Mouse (Mus musculus): ENCODE measurements around the gene Lmf1. TPM values are rescaled to one million over a fixed set of nuclear protein-coding genes. Genes with fewer than 3 reads are reported as not detected.
A peak's percentile ranks its signal among the peaks of the same experiment; 100 is the strongest.

Gene Lmf1
- polyA plus RNA-seq, 1 experiment from 2014 or later: 34.9 TPM

DNA sequence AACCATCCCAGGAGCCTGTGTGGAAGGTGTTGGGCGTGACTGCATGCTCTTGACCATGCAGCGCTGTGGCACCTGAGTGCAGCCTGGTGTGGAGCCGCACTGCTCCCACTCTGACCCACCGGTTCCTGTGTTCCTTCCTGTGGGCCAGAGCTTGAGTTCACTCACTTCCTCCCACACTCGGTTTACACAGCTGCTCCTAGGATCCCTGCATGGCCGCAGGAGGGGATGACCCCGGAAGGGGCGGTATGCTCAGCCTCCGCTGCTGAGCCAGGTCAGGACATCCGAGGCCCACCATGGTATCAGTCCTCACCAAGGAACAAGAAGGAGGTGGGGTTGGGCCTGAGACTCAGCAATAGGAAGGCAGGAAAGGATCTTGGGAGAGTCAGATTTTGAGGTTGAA, 69.0 kb downstream of the Lmf1 start:
- no peak for ATAC-seq (replicated peaks; ENCODE audit: insufficient number of reproducible peaks, low FRiP score, low TSS enrichment)
- no peaks in the 10 kb centered on the region for H3K27me3 ChIP-seq (ENCODE audit: control insufficient read depth, insufficient read depth, low read length)
- no peaks in the 10 kb centered on the region for H3K9me3 ChIP-seq (replicated peaks; ENCODE audit: control insufficient read depth, low read length)
- no peak overlapping the region for H3K4me3 ChIP-seq (ENCODE audit: low read depth, low read length)
- H3K36me3 ChIP-seq (ENCODE audit: control insufficient read depth, insufficient read depth, low read length): peaks cover 17% of the 10 kb centered on the region
- H3K4me2 ChIP-seq: no peak overlapping the region
- H3K9ac ChIP-seq (ENCODE audit: low read depth, low read length): no peak overlapping the region
- WGBS (ENCODE audit: insufficient replicate concordance): 87% methylated on average over 10 of the region's 10 CpGs
- H3K4me1 ChIP-seq (ENCODE audit: control insufficient read depth, insufficient read depth, low read length): peaks cover 9% of the 10 kb centered on the region; the same call in 1 of the 2 replicates
- H3K27ac ChIP-seq (ENCODE audit: low read depth, low read length): peak overlapping the region; percentile 25; the same call in 1 of the 2 replicates

DNA sequence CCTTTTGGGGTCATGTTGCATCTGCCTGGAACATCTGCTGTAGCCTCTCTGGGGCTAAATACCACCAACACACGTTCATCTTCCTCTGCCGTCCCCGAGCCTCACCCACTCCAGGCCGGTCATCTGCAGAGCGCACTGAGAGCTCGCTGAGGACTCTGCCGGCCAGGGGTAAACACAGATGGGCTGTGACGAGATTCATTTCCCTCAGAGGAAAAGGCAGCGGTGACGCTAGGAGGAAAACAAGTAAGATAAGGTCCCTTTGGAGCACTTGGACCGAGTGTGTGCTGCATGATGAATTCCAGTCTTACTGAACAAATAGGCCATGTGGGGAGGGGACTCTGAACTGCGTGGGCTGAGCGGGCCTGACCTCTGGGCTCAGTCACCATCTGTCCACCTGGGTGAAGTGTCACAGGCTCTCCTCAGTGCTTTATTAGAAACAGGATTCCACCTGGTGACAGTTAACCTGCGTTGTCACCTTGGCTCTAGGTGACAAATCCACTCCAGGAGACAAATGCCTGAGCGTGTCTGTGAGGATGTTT, 69.9 kb downstream of the Lmf1 start:
- Histone ChIP-seq H3K4me3 (ENCODE audit: low read depth, low read length) (no peak overlapping the region), H3K9ac (ENCODE audit: low read depth, low read length) (no peak overlapping the region), H3K36me3 (ENCODE audit: control insufficient read depth, insufficient read depth, low read length) (peaks cover 17% of the 10 kb centered on the region), H3K9me3 (replicated peaks; ENCODE audit: control insufficient read depth, low read length) (no peaks in the 10 kb centered on the region), H3K4me2 (no peak overlapping the region), H3K27ac (ENCODE audit: low read depth, low read length) (no peak overlapping the region), H3K27me3 (ENCODE audit: control insufficient read depth, insufficient read depth, low read length) (no peaks in the 10 kb centered on the region), H3K4me1 (ENCODE audit: control insufficient read depth, insufficient read depth, low read length) (peaks cover 6% of the 10 kb centered on the region; the same call in 1 of the 2 replicates)
- ATAC-seq (replicated peaks; ENCODE audit: insufficient number of reproducible peaks, low FRiP score, low TSS enrichment): no peak
- 51% methylated on average over 15 of the region's 15 CpGs for WGBS (ENCODE audit: insufficient replicate concordance)

DNA sequence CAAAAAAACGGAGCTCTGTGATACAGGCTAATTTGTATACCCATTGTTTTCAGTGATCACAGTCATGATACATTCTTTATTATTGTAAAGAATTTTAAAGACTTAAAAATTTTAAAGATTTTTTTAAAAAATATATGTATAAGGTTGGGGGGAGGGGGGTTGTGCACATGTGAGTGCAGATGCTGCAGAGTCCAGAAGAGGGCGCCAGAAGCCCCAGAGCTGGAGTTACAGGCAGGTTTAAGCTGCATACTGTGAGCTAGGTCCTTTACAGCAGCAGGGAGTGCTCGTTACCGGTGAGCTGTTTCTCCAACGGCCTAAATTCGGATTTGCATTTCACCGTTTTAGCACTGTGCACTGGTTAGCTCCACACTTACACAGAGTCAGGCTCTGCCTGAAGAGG, 71.8 kb downstream of the Lmf1 start:
- Histone ChIP-seq H3K4me2 (no peak overlapping the region), H3K9me3 (replicated peaks; ENCODE audit: control insufficient read depth, low read length) (no peaks in the 10 kb centered on the region), H3K9ac (ENCODE audit: low read depth, low read length) (no peak overlapping the region), H3K4me3 (ENCODE audit: low read depth, low read length) (no peak overlapping the region), H3K4me1 (ENCODE audit: control insufficient read depth, insufficient read depth, low read length) (peaks cover 6% of the 10 kb centered on the region; the same call in 1 of the 2 replicates), H3K27me3 (ENCODE audit: control insufficient read depth, insufficient read depth, low read length) (no peaks in the 10 kb centered on the region), H3K36me3 (ENCODE audit: control insufficient read depth, insufficient read depth, low read length) (peaks cover 18% of the 10 kb centered on the region), H3K27ac (ENCODE audit: low read depth, low read length) (no peak overlapping the region)
- WGBS (ENCODE audit: insufficient replicate concordance): 85% methylated on average over 7 of the region's 7 CpGs
- ATAC-seq (replicated peaks; ENCODE audit: insufficient number of reproducible peaks, low FRiP score, low TSS enrichment): no peak

DNA sequence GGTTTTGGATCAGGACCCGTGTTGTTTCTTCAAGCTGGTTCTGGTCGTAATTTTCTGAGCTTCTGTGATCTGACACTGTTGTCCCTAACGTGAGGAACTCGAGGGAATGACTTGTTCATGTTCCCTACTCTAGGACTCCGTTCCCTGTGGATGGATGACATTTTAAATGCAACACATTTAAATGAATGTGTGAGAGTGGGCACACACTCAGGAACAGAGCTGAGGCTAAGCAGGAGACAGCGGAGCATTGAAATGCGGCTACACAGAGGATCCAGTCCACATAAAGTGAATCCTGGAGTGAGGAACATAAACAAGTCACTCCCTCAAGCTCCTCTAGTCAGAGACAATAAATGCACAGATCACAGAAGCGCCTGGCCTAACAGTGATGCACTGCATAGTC, 73.4 kb downstream of the Lmf1 start:
- H3K36me3 ChIP-seq (ENCODE audit: control insufficient read depth, insufficient read depth, low read length): peaks cover 20% of the 10 kb centered on the region
- WGBS (ENCODE audit: insufficient replicate concordance): 84% methylated on average over 8 of the region's 8 CpGs
- no peaks in the 10 kb centered on the region for H3K9me3 ChIP-seq (replicated peaks; ENCODE audit: control insufficient read depth, low read length)

DNA sequence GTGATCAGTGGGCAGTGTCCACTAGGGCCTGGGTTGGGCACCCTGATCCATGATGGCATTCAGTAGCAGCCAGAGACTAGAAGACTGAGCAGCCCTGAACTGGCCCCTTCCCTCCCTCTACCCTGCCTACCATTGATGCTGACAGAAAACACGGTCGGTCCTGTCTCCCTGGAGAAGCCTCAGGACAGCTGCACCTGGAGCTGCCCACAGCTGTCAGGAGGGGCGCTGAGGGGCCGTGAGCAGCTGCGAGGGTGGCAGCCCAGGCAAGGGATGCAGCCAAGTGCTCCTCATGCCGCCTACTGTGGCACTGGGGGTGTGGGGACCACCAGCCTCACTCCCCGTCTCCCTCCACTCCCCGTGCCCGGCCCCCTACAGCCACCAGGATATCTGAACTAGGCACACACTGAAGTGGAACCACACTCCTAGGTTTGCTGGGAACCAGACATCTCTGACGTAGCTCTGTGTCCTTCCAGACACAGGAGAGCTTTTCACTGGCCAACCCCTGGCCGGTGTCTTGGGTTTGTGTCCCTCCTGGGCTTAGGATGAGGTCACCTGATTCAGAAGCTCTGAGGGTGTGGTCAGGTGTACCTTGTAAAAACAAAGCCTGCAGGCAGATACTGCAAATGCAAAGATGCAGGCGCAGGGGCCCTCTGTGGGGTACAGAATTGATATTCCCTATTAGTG, 77.4 kb downstream of the Lmf1 start:
- H3K9ac ChIP-seq (ENCODE audit: low read depth, low read length): no peak overlapping the region

More for the DNA sequence above, 73.4 kb downstream of the Lmf1 start:
- peaks cover 12% of the 10 kb centered on the region for H3K4me1 ChIP-seq (ENCODE audit: control insufficient read depth, insufficient read depth, low read length)
- ATAC-seq (replicated peaks; ENCODE audit: insufficient number of reproducible peaks, low FRiP score, low TSS enrichment): no peak
- no peak overlapping the region for H3K4me3 ChIP-seq (ENCODE audit: low read depth, low read length)
- no peaks in the 10 kb centered on the region for H3K27me3 ChIP-seq (ENCODE audit: control insufficient read depth, insufficient read depth, low read length)
- no peak overlapping the region for H3K27ac ChIP-seq (ENCODE audit: low read depth, low read length)
- H3K4me2 ChIP-seq: no peak overlapping the region
- H3K9ac ChIP-seq (ENCODE audit: low read depth, low read length): no peak overlapping the region

DNA sequence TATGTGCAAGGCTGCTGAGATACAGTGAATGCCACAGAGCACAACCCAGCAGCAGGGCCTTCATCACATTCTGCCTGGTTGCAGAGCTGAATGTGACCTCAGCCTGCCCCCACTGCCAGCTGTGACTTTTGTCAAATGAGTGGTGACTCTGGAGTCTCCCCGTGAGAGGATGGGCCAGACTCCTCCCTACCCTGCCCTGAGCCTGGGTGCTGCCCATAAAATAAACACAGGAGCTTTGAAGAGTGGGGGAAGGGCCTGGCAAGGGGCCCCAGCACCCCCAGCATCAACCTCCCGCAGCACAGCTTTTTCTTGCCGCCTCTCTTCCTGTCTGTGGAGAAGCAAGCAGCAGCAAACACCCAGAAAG, 77.9 kb downstream of the Lmf1 start:
- Histone ChIP-seq H3K9ac (ENCODE audit: low read depth, low read length) (no peak overlapping the region), H3K4me1 (ENCODE audit: control insufficient read depth, insufficient read depth, low read length) (peaks cover 6% of the 10 kb centered on the region), H3K27ac (ENCODE audit: low read depth, low read length) (0 out of 2 replicates have a peak overlapping the region, but pooled peaks have one; percentile 50), H3K4me2 (no peak overlapping the region), H3K4me3 (ENCODE audit: low read depth, low read length) (no peak overlapping the region), H3K27me3 (ENCODE audit: control insufficient read depth, insufficient read depth, low read length) (no peaks in the 10 kb centered on the region), H3K9me3 (replicated peaks; ENCODE audit: control insufficient read depth, low read length) (no peaks in the 10 kb centered on the region), H3K36me3 (ENCODE audit: control insufficient read depth, insufficient read depth, low read length) (peaks cover 6% of the 10 kb centered on the region; the same call in 1 of the 2 replicates)
- 42% methylated on average over 3 of the region's 3 CpGs for WGBS (ENCODE audit: insufficient replicate concordance)
- ATAC-seq (replicated peaks; ENCODE audit: insufficient number of reproducible peaks, low FRiP score, low TSS enrichment): no peak

More for the DNA sequence above, 77.4 kb downstream of the Lmf1 start:
- Histone ChIP-seq H3K4me2 (no peak overlapping the region), H3K4me3 (ENCODE audit: low read depth, low read length) (no peak overlapping the region), H3K9me3 (replicated peaks; ENCODE audit: control insufficient read depth, low read length) (no peaks in the 10 kb centered on the region), H3K36me3 (ENCODE audit: control insufficient read depth, insufficient read depth, low read length) (peaks cover 6% of the 10 kb centered on the region; the same call in 1 of the 2 replicates), H3K4me1 (ENCODE audit: control insufficient read depth, insufficient read depth, low read length) (peaks cover 6% of the 10 kb centered on the region), H3K27ac (ENCODE audit: low read depth, low read length) (no peak overlapping the region), H3K27me3 (ENCODE audit: control insufficient read depth, insufficient read depth, low read length) (no peaks in the 10 kb centered on the region)
- ATAC-seq (replicated peaks; ENCODE audit: insufficient number of reproducible peaks, low FRiP score, low TSS enrichment): peak; percentile 31; the same call in 1 of the 2 replicates
- WGBS (ENCODE audit: insufficient replicate concordance): 77% methylated on average over 12 of the region's 12 CpGs

DNA sequence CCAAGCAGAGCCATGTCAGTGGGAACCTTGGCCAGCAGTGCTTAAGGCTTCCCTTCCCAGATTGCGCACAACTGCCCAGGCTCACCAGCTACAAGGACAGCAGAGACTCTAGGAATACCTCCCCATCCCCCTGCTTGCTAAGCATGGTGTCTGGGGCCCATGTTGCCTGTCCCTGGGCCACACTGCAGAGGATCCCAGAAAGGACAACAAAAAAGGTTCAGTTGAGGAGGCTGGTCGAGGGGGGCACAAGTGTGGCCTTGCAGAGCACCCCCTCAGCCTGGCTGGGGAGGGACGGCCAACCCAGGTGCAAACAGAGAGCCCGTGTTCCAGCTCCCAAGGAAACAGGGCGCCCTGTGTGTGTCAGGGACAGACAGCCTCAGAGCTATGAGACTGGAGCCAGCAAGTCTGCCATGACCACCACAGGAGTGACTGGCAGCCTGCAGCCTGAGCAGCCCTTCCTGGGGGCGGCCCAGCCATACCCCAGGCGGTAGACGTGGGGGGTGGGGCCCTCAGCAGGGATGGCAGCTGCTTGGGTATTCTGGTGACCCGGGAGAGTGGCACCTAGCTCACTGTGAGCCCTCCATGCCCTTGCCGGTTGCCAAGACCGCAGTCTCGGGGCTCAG, 84.4 kb downstream of the Lmf1 start:
- no peak for ATAC-seq (replicated peaks; ENCODE audit: insufficient number of reproducible peaks, low FRiP score, low TSS enrichment)
- Histone ChIP-seq H3K4me2 (no peak overlapping the region), H3K9me3 (replicated peaks; ENCODE audit: control insufficient read depth, low read length) (no peaks in the 10 kb centered on the region), H3K4me1 (ENCODE audit: control insufficient read depth, insufficient read depth, low read length) (peaks cover 6% of the 10 kb centered on the region), H3K27ac (ENCODE audit: low read depth, low read length) (no peak overlapping the region), H3K9ac (ENCODE audit: low read depth, low read length) (0 out of 2 replicates have a peak overlapping the region, but pooled peaks have one; percentile 13), H3K4me3 (ENCODE audit: low read depth, low read length) (no peak overlapping the region), H3K36me3 (ENCODE audit: control insufficient read depth, insufficient read depth, low read length) (no peaks in the 10 kb centered on the region), H3K27me3 (ENCODE audit: control insufficient read depth, insufficient read depth, low read length) (peaks cover 2% of the 10 kb centered on the region; the same call in 1 of the 2 replicates)
- 44% methylated on average over 11 of the region's 12 CpGs for WGBS (ENCODE audit: insufficient replicate concordance)

DNA sequence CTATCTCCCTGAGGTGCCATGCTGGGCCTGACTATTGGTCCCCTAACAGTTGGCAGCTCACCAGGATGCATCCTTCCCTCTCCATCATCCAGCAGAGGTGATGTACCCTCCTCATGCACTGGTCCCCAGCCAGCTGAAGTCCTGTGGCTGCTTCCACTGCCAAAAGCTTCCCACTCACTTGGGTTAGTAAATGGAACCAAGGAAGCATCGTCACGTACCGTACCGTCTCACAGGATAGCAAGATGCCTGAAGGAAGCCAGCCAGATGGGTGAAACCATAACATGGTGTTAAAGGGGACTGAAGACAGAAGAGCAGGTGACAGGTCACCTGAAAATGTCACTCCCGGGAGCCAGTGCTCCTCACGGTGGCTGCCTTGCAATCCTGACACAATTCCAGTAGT, 86.6 kb downstream of the Lmf1 start:
- WGBS (ENCODE audit: insufficient replicate concordance): 84% methylated on average over 6 of the region's 6 CpGs
- Histone ChIP-seq H3K9ac (ENCODE audit: low read depth, low read length) (no peak overlapping the region), H3K36me3 (ENCODE audit: control insufficient read depth, insufficient read depth, low read length) (no peaks in the 10 kb centered on the region), H3K27me3 (ENCODE audit: control insufficient read depth, insufficient read depth, low read length) (peaks cover 6% of the 10 kb centered on the region), H3K27ac (ENCODE audit: low read depth, low read length) (no peak overlapping the region), H3K9me3 (replicated peaks; ENCODE audit: control insufficient read depth, low read length) (no peaks in the 10 kb centered on the region), H3K4me2 (no peak overlapping the region), H3K4me1 (ENCODE audit: control insufficient read depth, insufficient read depth, low read length) (peaks cover 6% of the 10 kb centered on the region), H3K4me3 (ENCODE audit: low read depth, low read length) (no peak overlapping the region)
- ATAC-seq (replicated peaks; ENCODE audit: insufficient number of reproducible peaks, low FRiP score, low TSS enrichment): no peak
